Mouse (Mus musculus): ENCODE measurements around the gene Arfgap2.

The Arfgap2 gene

GRCm38 (mm10) chr2:91259493-91259892 is 5.3 kb upstream of the Arfgap2 start:
- no peak for DNase-seq (ENCODE audit: low spot score)

- no peak for DNase-seq (ENCODE audit: low spot score)
Measured at GRCm38 (mm10) chr2:91263692-91264660, 798 bp upstream of the Arfgap2 start.

GRCm38 (mm10) chr2:91268042-91268441 is 3.3 kb downstream of the Arfgap2 start:
- no peak for DNase-seq (ENCODE audit: low spot score)

GRCm38 (mm10) chr2:91268706-91269105 is 3.9 kb downstream of the Arfgap2 start:
- no peak for DNase-seq (ENCODE audit: low spot score)

- DNase-seq (ENCODE audit: low spot score), result no peak
Measured at GRCm38 (mm10) chr2:91269687-91270133, 4.9 kb downstream of the Arfgap2 start.

GRCm38 (mm10) chr2:91278749-91279371 is 14.1 kb downstream of the Arfgap2 start:
- DNase-seq (ENCODE audit: low spot score), result no peak

GRCm38 (mm10) chr2:91279372-91279755 is 14.6 kb downstream of the Arfgap2 start:
- no peak for DNase-seq (ENCODE audit: low spot score)

GRCm38 (mm10) chr2:91281366-91281765 is 16.6 kb downstream of the Arfgap2 start:
- DNase-seq (ENCODE audit: low spot score), result no peak

GRCm38 (mm10) chr2:91283972-91284371 is 19.2 kb downstream of the Arfgap2 start:
- no peak for DNase-seq (ENCODE audit: low spot score)

- no peak for DNase-seq (ENCODE audit: low spot score)
Measured at GRCm38 (mm10) chr2:91284375-91285199, 19.8 kb downstream of the Arfgap2 start.

- peak; percentile 46 for DNase-seq (ENCODE audit: low spot score)
Measured at GRCm38 (mm10) chr2:91285885-91286505, 21.2 kb downstream of the Arfgap2 start.

- DNase-seq (ENCODE audit: low spot score), result no peak
Measured at GRCm38 (mm10) chr2:91287563-91287962, 22.8 kb downstream of the Arfgap2 start.

GRCm38 (mm10) chr2:91291197-91292007 is 26.6 kb downstream of the Arfgap2 start:
- DNase-seq (ENCODE audit: low spot score), result no peak

- DNase-seq (ENCODE audit: low spot score), result no peak
Measured at GRCm38 (mm10) chr2:91294226-91294625, 29.5 kb downstream of the Arfgap2 start.

GRCm38 (mm10) chr2:91295895-91296294 is 31.1 kb downstream of the Arfgap2 start:
- DNase-seq (ENCODE audit: low spot score), result no peak

- no peak for DNase-seq (ENCODE audit: low spot score)
Measured at GRCm38 (mm10) chr2:91299156-91299555, 34.4 kb downstream of the Arfgap2 start.

- DNase-seq (ENCODE audit: low spot score), result no peak
Measured at GRCm38 (mm10) chr2:91300784-91301183, 36.0 kb downstream of the Arfgap2 start.

GRCm38 (mm10) chr2:91301836-91302235 is 37.1 kb downstream of the Arfgap2 start:
- no peak for DNase-seq (ENCODE audit: low spot score)

- no peak for DNase-seq (ENCODE audit: low spot score)
Measured at GRCm38 (mm10) chr2:91302845-91303244, 38.1 kb downstream of the Arfgap2 start.

- DNase-seq (ENCODE audit: low spot score), result no peak
Measured at GRCm38 (mm10) chr2:91305926-91306325, 41.2 kb downstream of the Arfgap2 start.

- no peak for DNase-seq (ENCODE audit: low spot score)
Measured at GRCm38 (mm10) chr2:91306589-91306988, 41.8 kb downstream of the Arfgap2 start.

Data from spleen, adult 12 weeks (tissue).